Comparison of ENCODE assay signal across 9 mouse cellular contexts in the genomic region with DNA sequence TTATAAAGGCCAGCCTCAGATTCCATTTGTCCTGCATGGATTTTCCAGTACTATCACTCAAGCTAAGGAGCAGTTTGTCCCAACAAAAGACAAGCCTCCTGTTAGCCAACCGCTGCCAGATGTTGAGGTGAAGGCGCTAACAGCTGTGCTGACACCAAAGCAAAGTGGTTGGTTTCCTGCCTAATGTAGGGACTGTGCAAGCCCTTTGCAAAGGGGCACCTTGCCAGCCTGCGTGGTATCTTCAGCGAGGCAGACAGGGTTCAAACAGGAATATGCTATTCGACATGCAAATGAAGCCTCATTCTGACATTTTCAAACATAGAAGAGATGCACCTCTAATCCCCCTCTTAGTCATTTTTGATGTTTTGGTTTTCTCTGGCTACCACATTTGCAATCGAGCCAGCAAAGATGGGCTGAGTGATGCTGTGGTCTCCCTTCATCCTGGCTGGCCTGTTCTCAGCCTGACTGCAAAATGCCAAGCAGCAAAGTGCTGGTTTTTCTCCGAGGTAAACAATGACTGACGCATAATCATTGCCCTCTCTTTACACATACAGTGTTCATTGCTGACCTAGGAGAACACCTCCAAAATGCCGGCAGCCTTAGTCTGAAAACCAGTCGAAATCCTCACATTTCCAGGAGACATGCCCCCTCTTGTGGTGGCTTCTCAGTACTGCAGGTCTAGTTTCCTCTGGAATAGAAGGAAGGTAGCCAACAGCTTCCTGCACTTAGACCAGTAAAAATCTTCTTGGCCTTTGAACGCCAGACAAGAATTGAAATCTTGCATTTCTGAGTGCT.
DNase-seq lines count a peak whose midpoint lies in the region; ATAC-seq and TF ChIP-seq lines count a peak whose summit lies in the region.
"Had no signal": no experiment of that assay in that cellular context is flagged by ENCODE, and none has a peak within 500 bp of the region (broad histone marks: within the 10 kb centered on the region; RNA-seq: fewer than 3 reads in every experiment).

No protein-coding gene starts in this region.

- no peak overlapping the region for H3K27ac ChIP-seq in heart, embryonic 15.5 days
- no peak overlapping the region for H3K27ac ChIP-seq in liver, embryonic 16.5 days (ENCODE audit: low read length)
- H3K27ac ChIP-seq in neural tube, embryonic 14.5 days (ENCODE audit: low read depth, low read length), result no peak overlapping the region
- peak overlapping the region; percentile 3; the same call in 1 of the 2 replicates for H3K27ac ChIP-seq in testis, adult 2 months (ENCODE audit: control insufficient read depth, insufficient read depth, low read depth, low read length)
- H3K27ac ChIP-seq: macrophage had no signal

- peak; percentile 84 for TF ChIP-seq CTCF in E14TG2a.4 (conservative IDR thresholded peaks at IDR 0.05; ENCODE audit: low read length)
- peak; percentile 23; the same call in 1 of the 2 replicates for TF ChIP-seq CTCF in testis, adult 2 months (IDR thresholded peaks at IDR 0.05; ENCODE audit: control insufficient read depth, insufficient read depth, insufficient replicate concordance, low read depth, low read length)

- TF ChIP-seq POLR2A in testis, adult 2 months (IDR thresholded peaks at IDR 0.05; ENCODE audit: control insufficient read depth, low read depth, low read length), result no peak

- H3K4me1 ChIP-seq in E14TG2a.4 (replicated peaks; ENCODE audit: low read depth, low read length), result peaks cover 8% of the 10 kb centered on the region; the same call in 1 of the 2 replicates
- H3K4me1 ChIP-seq in heart, embryonic 15.5 days (replicated peaks), result peaks cover 5% of the 10 kb centered on the region
- H3K4me1 ChIP-seq in liver, embryonic 16.5 days (ENCODE audit: control insufficient read depth, low read depth, low read length), result 0 out of 2 replicates have a peak, but pooled peaks cover 2% of the 10 kb centered on the region
- H3K4me1 ChIP-seq in neural tube, embryonic 14.5 days (ENCODE audit: control insufficient read depth, insufficient read depth, low read length), result no peaks in the 10 kb centered on the region
- no peaks in the 10 kb centered on the region for H3K4me1 ChIP-seq in testis, adult 2 months (ENCODE audit: control insufficient read depth, insufficient read depth, low read length)

- no peaks in the 10 kb centered on the region for H3K9me3 ChIP-seq in E14TG2a.4 (ENCODE audit: low read length)
- H3K9me3 ChIP-seq in heart, embryonic 15.5 days (replicated peaks), result no peaks in the 10 kb centered on the region
- H3K9me3 ChIP-seq in liver, embryonic 16.5 days (replicated peaks; ENCODE audit: control insufficient read depth, low read length), result no peaks in the 10 kb centered on the region
- no peaks in the 10 kb centered on the region for H3K9me3 ChIP-seq in neural tube, embryonic 14.5 days (ENCODE audit: control insufficient read depth, low read length)

- no peaks in the 10 kb centered on the region for H3K36me3 ChIP-seq in E14TG2a.4 (ENCODE audit: insufficient read depth, low read length)
- H3K36me3 ChIP-seq in heart, embryonic 15.5 days, result no peaks in the 10 kb centered on the region
- H3K36me3 ChIP-seq in liver, embryonic 16.5 days (ENCODE audit: control insufficient read depth, insufficient read depth), result no peaks in the 10 kb centered on the region
- no peaks in the 10 kb centered on the region for H3K36me3 ChIP-seq in neural tube, embryonic 14.5 days (ENCODE audit: control insufficient read depth, insufficient read depth, low read length)
- H3K36me3 ChIP-seq in testis, adult 2 months (ENCODE audit: control insufficient read depth, insufficient read depth, low read length), result no peaks in the 10 kb centered on the region

- peak overlapping the region; percentile 50 for H3K4me2 ChIP-seq in heart, embryonic 15.5 days
- H3K4me2 ChIP-seq in liver, embryonic 16.5 days (ENCODE audit: low read depth, low read length), result peak overlapping the region; percentile 5; the same call in 1 of the 2 replicates
- peak overlapping the region; percentile 9; the same call in 1 of the 2 replicates for H3K4me2 ChIP-seq in neural tube, embryonic 14.5 days (ENCODE audit: low read depth, low read length)

- ATAC-seq in erythroid progenitor cell, adult 5-6 weeks (replicated peaks; ENCODE audit: low FRiP score, poor library complexity, severe bottlenecking), result peak; percentile 68; the same call in 1 of the 2 replicates
- ATAC-seq in heart, embryonic 15.5 days (replicated peaks; ENCODE audit: insufficient number of reproducible peaks, insufficient read depth, low FRiP score, low read depth), result no peak
- ATAC-seq in liver, embryonic 16.5 days (ENCODE audit: low read depth), result no peak
- ATAC-seq in neural tube, embryonic 14.5 days (ENCODE audit: low read depth), result peak; percentile 78

- no peak overlapping the region for H3K4me3 ChIP-seq in E14TG2a.4 (replicated peaks; ENCODE audit: low read length)
- H3K4me3 ChIP-seq in heart, embryonic 15.5 days, result peak overlapping the region; percentile 14; the same call in 1 of the 2 replicates
- H3K4me3 ChIP-seq in liver, embryonic 16.5 days (ENCODE audit: low read depth, low read length), result no peak overlapping the region
- H3K4me3 ChIP-seq in neural tube, embryonic 14.5 days (ENCODE audit: low read depth, low read length), result no peak overlapping the region
- peak overlapping the region; percentile 39; the same call in 1 of the 2 replicates for H3K4me3 ChIP-seq in testis, adult 2 months (ENCODE audit: control insufficient read depth, low read depth, low read length)

- WGBS in heart, embryonic 15.5 days, result 34% methylated on average over 11 of the region's 11 CpGs
- 37% methylated on average over 11 of the region's 11 CpGs for WGBS in liver, embryonic 16.5 days (ENCODE audit: insufficient replicate concordance)
- WGBS in neural tube, embryonic 14.5 days, result 47% methylated on average over 11 of the region's 11 CpGs

- no peaks in the 10 kb centered on the region for H3K27me3 ChIP-seq in E14TG2a.4 (ENCODE audit: insufficient read depth, low read length)
- no peaks in the 10 kb centered on the region for H3K27me3 ChIP-seq in heart, embryonic 15.5 days
- H3K27me3 ChIP-seq in liver, embryonic 16.5 days (ENCODE audit: control insufficient read depth, insufficient read depth, low read depth, low read length), result no peaks in the 10 kb centered on the region
- H3K27me3 ChIP-seq in neural tube, embryonic 14.5 days (ENCODE audit: control insufficient read depth, insufficient read depth, low read length), result no peaks in the 10 kb centered on the region
- no peaks in the 10 kb centered on the region for H3K27me3 ChIP-seq in testis, adult 2 months (ENCODE audit: control insufficient read depth, insufficient read depth, low read length)

- DNase-seq in brain, embryonic 18.5 days (ENCODE audit: low read depth, low spot score), result peak; percentile 47
- peak; percentile 88 for DNase-seq in kidney, postnatal 4 days

- H3K9ac ChIP-seq in heart, embryonic 15.5 days, result no peak overlapping the region
- H3K9ac ChIP-seq in liver, embryonic 16.5 days (ENCODE audit: low read depth, low read length), result no peak overlapping the region
- H3K9ac ChIP-seq in neural tube, embryonic 14.5 days (replicated peaks; ENCODE audit: low read depth, low read length), result no peak overlapping the region

Comparison
In these comparisons a context has a peak if more than half of its experiments do, and no peak if none do; other contexts are left out.
1. H3K4me3 ChIP-seq: peak in heart, embryonic 15.5 days (single experiment) and testis, adult 2 months (single experiment); none in E14TG2a.4 (single experiment), liver, embryonic 16.5 days (single experiment) and neural tube, embryonic 14.5 days (single experiment).
2. ATAC-seq: peak in erythroid progenitor cell, adult 5-6 weeks (single experiment) and neural tube, embryonic 14.5 days (single experiment); none in heart, embryonic 15.5 days (single experiment) and liver, embryonic 16.5 days (single experiment).
3. Peak in every context shown above with its lines, with median percentiles within 50 percentile points of each other: H3K4me2 ChIP-seq.